Mouse (Mus musculus): ENCODE results near the gene G430095P16Rik.

GRCm38 (mm10) chr8:84745032-84745925, 22.5 kb downstream of the G430095P16Rik start:
- TF ChIP-seq POLR2A (IDR thresholded peaks at IDR 0.05; ENCODE audit: insufficient read length, low read depth) (no peak), POLR2AphosphoS2 (IDR thresholded peaks at IDR 0.05; ENCODE audit: insufficient read length, low read depth) (no peak), USF1 (IDR thresholded peaks at IDR 0.05; ENCODE audit: low read depth) (peak; percentile 14), MAX (IDR thresholded peaks at IDR 0.05; ENCODE audit: low read depth) (no peak), TCF12 (IDR thresholded peaks at IDR 0.05; ENCODE audit: insufficient read depth, poor library complexity, severe bottlenecking) (no peak), SRF (IDR thresholded peaks at IDR 0.05; ENCODE audit: control insufficient read depth, insufficient read length, low read depth) (no peak), REST (IDR thresholded peaks at IDR 0.05; ENCODE audit: insufficient read depth, insufficient read length) (no peak)

Measured in myocyte (in vitro differentiated cells).